Mouse (Mus musculus): ENCODE data around the gene Edaradd. TPM values are rescaled to one million over a fixed set of nuclear protein-coding genes. Genes with fewer than 3 reads are reported as not detected.

The Edaradd gene
- polyA plus RNA-seq, 1 experiment from 2014 or later, result 1.5 TPM

- no peaks in the 10 kb centered on the region for H3K4me1 ChIP-seq (replicated peaks)
- no peaks in the 10 kb centered on the region for H3K9me3 ChIP-seq
- WGBS, result 44% methylated on average over 2 of the region's 2 CpGs
- ATAC-seq, result 0 out of 2 replicates have a peak, but pooled peaks have one; percentile 25
- peaks cover 16% of the 10 kb centered on the region; the same call in 1 of the 2 replicates for H3K36me3 ChIP-seq
- H3K27ac ChIP-seq, result no peak overlapping the region
- no peak overlapping the region for H3K4me2 ChIP-seq (replicated peaks)
- H3K27me3 ChIP-seq (replicated peaks), result no peaks in the 10 kb centered on the region
- H3K9ac ChIP-seq, result no peak overlapping the region
- H3K4me3 ChIP-seq (replicated peaks), result no peak overlapping the region
These were observed 78.1 kb downstream of the Edaradd start for GRCm38 (mm10) chr13:12442008-12442587.

- Histone ChIP-seq H3K36me3 (peaks cover 15% of the 10 kb centered on the region; the same call in 1 of the 2 replicates), H3K27ac (no peak overlapping the region), H3K4me2 (replicated peaks) (no peak overlapping the region), H3K9me3 (no peaks in the 10 kb centered on the region), H3K27me3 (replicated peaks) (no peaks in the 10 kb centered on the region), H3K4me1 (replicated peaks) (no peaks in the 10 kb centered on the region), H3K9ac (no peak overlapping the region), H3K4me3 (replicated peaks) (no peak overlapping the region)
- WGBS, result 87% methylated on average over 6 of the region's 6 CpGs
- ATAC-seq, result no peak
These were observed 79.4 kb downstream of the Edaradd start for GRCm38 (mm10) chr13:12440813-12441212.

GRCm38 (mm10) chr13:12439586-12439985 lies 80.7 kb downstream of the Edaradd start:
- H3K36me3 ChIP-seq, result peaks cover 26% of the 10 kb centered on the region
- ATAC-seq, result no peak

GRCm38 (mm10) chr13:12433843-12434242 lies 86.4 kb downstream of the Edaradd start:
- H3K27me3 ChIP-seq (replicated peaks), result no peaks in the 10 kb centered on the region
- H3K36me3 ChIP-seq, result peaks cover 50% of the 10 kb centered on the region
- ATAC-seq, result no peak
- H3K9me3 ChIP-seq, result no peaks in the 10 kb centered on the region
- H3K27ac ChIP-seq, result no peak overlapping the region
- no peak overlapping the region for H3K4me3 ChIP-seq (replicated peaks)
- H3K4me2 ChIP-seq (replicated peaks), result no peak overlapping the region
- no peak overlapping the region for H3K9ac ChIP-seq
- 84% methylated on average over 5 of the region's 5 CpGs for WGBS
- H3K4me1 ChIP-seq (replicated peaks), result no peaks in the 10 kb centered on the region

More at GRCm38 (mm10) chr13:12439586-12439985, 80.7 kb downstream of the Edaradd start:
- 91% methylated on average over 3 of the region's 3 CpGs for WGBS
- no peak overlapping the region for H3K27ac ChIP-seq
- no peaks in the 10 kb centered on the region for H3K9me3 ChIP-seq
- H3K27me3 ChIP-seq (replicated peaks), result no peaks in the 10 kb centered on the region
- H3K4me3 ChIP-seq (replicated peaks), result no peak overlapping the region
- no peaks in the 10 kb centered on the region for H3K4me1 ChIP-seq (replicated peaks)
- no peak overlapping the region for H3K9ac ChIP-seq
- no peak overlapping the region for H3K4me2 ChIP-seq (replicated peaks)

GRCm38 (mm10) chr13:12428556-12428955 lies 91.7 kb downstream of the Edaradd start:
- no peaks in the 10 kb centered on the region for H3K27me3 ChIP-seq (replicated peaks)
- no peak overlapping the region for H3K4me2 ChIP-seq (replicated peaks)
- no peaks in the 10 kb centered on the region for H3K9me3 ChIP-seq
- no peak for ATAC-seq
- H3K9ac ChIP-seq, result no peak overlapping the region
- H3K36me3 ChIP-seq, result peaks cover 43% of the 10 kb centered on the region
- WGBS, result 93% methylated on average over 13 of the region's 13 CpGs
- H3K4me1 ChIP-seq (replicated peaks), result no peaks in the 10 kb centered on the region
- H3K4me3 ChIP-seq (replicated peaks), result no peak overlapping the region
- no peak overlapping the region for H3K27ac ChIP-seq

Other genes with a start within 250 kb of the Edaradd start
- gene Actn2, start 179.7 kb downstream of the Edaradd start, polyA plus RNA-seq (2015; fragmentation: Nextera tagmentation; extraction: Ambion mirVana), result 0.88 and 3.8 TPM in 2 replicates
- 15.7 and 17.5 TPM in 2 replicates for gene Heatr1, start 125.4 kb downstream of the Edaradd start, polyA plus RNA-seq (2015; fragmentation: Nextera tagmentation; extraction: Ambion mirVana)
- 30.5 and 36.0 TPM in 2 replicates for gene Lgals8, start 55.5 kb downstream of the Edaradd start, polyA plus RNA-seq (2015; fragmentation: Nextera tagmentation; extraction: Ambion mirVana)
- gene Ero1lb, start 45.4 kb upstream of the Edaradd start, polyA plus RNA-seq (2015; fragmentation: Nextera tagmentation; extraction: Ambion mirVana), result 8.4 and 13.4 TPM in 2 replicates

Measured in intestine, embryonic 15.5 days (tissue).